Mouse (Mus musculus): ENCODE results near the gene Evi2.

GRCm38 (mm10) chr11:79536293-79536692 lies 5.9 kb upstream of the Evi2 start:
- no peak for TF ChIP-seq FLI1 (IDR thresholded peaks at IDR 0.05; ENCODE audit: low read length)
- no peak for TF ChIP-seq GATA1 (IDR thresholded peaks at IDR 0.05; ENCODE audit: borderline replicate concordance, low read length)

Measured in megakaryocyte, embryonic 14.5 days (primary cell).